Mouse (Mus musculus): ENCODE results near the gene Sgms1. TPM values are rescaled to one million over a fixed set of nuclear protein-coding genes. Genes with fewer than 3 reads are reported as not detected.

Gene Sgms1
- polyA plus RNA-seq, 1 experiment = 10.8 TPM

- Histone ChIP-seq H3K36me3 (replicated peaks; ENCODE audit: low read length) (peaks cover 44% of the 10 kb centered on the region), H3K4me1 (peaks cover 93% of the 10 kb centered on the region), H3K4me3 (replicated peaks) (peak overlapping the region; percentile 76), H3K27me3 (replicated peaks) (no peaks in the 10 kb centered on the region), H3K9me3 (no peaks in the 10 kb centered on the region)
- TF ChIP-seq GATA1 (IDR thresholded peaks at IDR 0.05; ENCODE audit: borderline replicate concordance, low read length) (no peak), FLI1 (IDR thresholded peaks at IDR 0.05; ENCODE audit: low read length) (no peak)
Observed at GRCm38 (mm10) chr19:32240417-32240990, 149.0 kb downstream of the Sgms1 start.

GRCm38 (mm10) chr19:32239925-32240324 lies 149.6 kb downstream of the Sgms1 start:
- Histone ChIP-seq H3K36me3 (replicated peaks; ENCODE audit: low read length) (peaks cover 44% of the 10 kb centered on the region), H3K4me1 (peaks cover 93% of the 10 kb centered on the region), H3K27me3 (replicated peaks) (no peaks in the 10 kb centered on the region), H3K9me3 (no peaks in the 10 kb centered on the region), H3K4me3 (replicated peaks) (peak overlapping the region; percentile 80)
- TF ChIP-seq FLI1 (IDR thresholded peaks at IDR 0.05; ENCODE audit: low read length) (no peak), GATA1 (IDR thresholded peaks at IDR 0.05; ENCODE audit: borderline replicate concordance, low read length) (no peak)

GRCm38 (mm10) chr19:32239459-32239792 lies 150.1 kb downstream of the Sgms1 start:
- Histone ChIP-seq H3K4me3 (replicated peaks) (peak overlapping the region; percentile 93), H3K4me1 (peaks cover 93% of the 10 kb centered on the region), H3K27me3 (replicated peaks) (no peaks in the 10 kb centered on the region), H3K36me3 (replicated peaks; ENCODE audit: low read length) (peaks cover 45% of the 10 kb centered on the region), H3K9me3 (no peaks in the 10 kb centered on the region)
- no peak for TF ChIP-seq FLI1 (IDR thresholded peaks at IDR 0.05; ENCODE audit: low read length)
- no peak for TF ChIP-seq GATA1 (IDR thresholded peaks at IDR 0.05; ENCODE audit: borderline replicate concordance, low read length)

- TF ChIP-seq FLI1 (IDR thresholded peaks at IDR 0.05; ENCODE audit: low read length) (0 out of 2 replicates have a peak, but pooled peaks have one; percentile 40), GATA1 (IDR thresholded peaks at IDR 0.05; ENCODE audit: borderline replicate concordance, low read length) (peak; percentile 73; the same call in 2 of the 3 replicates)
- Histone ChIP-seq H3K4me3 (replicated peaks) (peak overlapping the region; percentile 93), H3K4me1 (peaks cover 93% of the 10 kb centered on the region)
Observed at GRCm38 (mm10) chr19:32238722-32239458, 150.6 kb downstream of the Sgms1 start.

GRCm38 (mm10) chr19:32237685-32238084 lies 151.8 kb downstream of the Sgms1 start:
- no peak for TF ChIP-seq FLI1 (IDR thresholded peaks at IDR 0.05; ENCODE audit: low read length)
- no peak for TF ChIP-seq GATA1 (IDR thresholded peaks at IDR 0.05; ENCODE audit: borderline replicate concordance, low read length)
- Histone ChIP-seq H3K27me3 (replicated peaks) (no peaks in the 10 kb centered on the region), H3K4me1 (peaks cover 94% of the 10 kb centered on the region), H3K9me3 (no peaks in the 10 kb centered on the region), H3K4me3 (replicated peaks) (peak overlapping the region; percentile 93), H3K36me3 (replicated peaks; ENCODE audit: low read length) (peaks cover 42% of the 10 kb centered on the region)

More at GRCm38 (mm10) chr19:32238722-32239458, 150.6 kb downstream of the Sgms1 start:
- no peaks in the 10 kb centered on the region for H3K27me3 ChIP-seq (replicated peaks)
- peaks cover 46% of the 10 kb centered on the region for H3K36me3 ChIP-seq (replicated peaks; ENCODE audit: low read length)
- H3K9me3 ChIP-seq = no peaks in the 10 kb centered on the region

GRCm38 (mm10) chr19:32237173-32237583 lies 152.3 kb downstream of the Sgms1 start:
- TF ChIP-seq GATA1 (IDR thresholded peaks at IDR 0.05; ENCODE audit: borderline replicate concordance, low read length) (no peak), FLI1 (IDR thresholded peaks at IDR 0.05; ENCODE audit: low read length) (no peak)
- Histone ChIP-seq H3K4me3 (replicated peaks) (peak overlapping the region; percentile 93), H3K27me3 (replicated peaks) (no peaks in the 10 kb centered on the region), H3K9me3 (no peaks in the 10 kb centered on the region), H3K4me1 (peaks cover 93% of the 10 kb centered on the region), H3K36me3 (replicated peaks; ENCODE audit: low read length) (peaks cover 42% of the 10 kb centered on the region)

DNA sequence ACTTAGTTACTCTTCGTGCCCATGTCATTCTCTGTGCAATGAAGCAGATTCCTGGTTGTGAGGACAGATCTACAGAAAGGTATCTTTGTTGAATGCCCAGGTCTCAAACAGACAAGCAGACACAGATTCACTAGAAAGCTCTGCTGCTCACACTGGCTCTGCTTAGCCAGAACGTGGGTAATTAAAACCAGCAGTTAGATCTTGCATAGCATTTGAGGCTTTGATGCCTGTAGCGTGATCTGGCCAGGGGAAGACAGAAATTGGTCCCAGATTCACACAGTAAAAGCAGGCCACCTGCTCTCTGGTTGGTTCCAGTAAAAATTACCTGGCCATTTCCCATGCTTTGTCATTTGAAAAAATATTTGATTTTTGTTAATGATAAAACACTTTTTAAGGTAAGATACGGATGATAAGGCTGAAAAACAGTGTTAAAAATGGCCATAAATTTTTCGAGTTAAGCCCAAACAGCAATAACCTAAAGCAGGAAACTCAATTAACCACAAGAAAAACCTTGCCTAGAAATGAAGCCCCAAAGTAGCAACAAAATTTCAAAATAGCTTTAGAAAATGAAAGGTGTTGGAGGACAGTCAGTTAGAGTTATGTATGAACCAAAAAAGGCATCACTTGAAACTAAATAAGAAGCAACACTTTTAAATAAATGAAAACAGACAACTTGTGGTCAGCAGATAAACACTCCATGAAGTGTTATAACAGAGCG lies 154.6 kb downstream of the Sgms1 start:
- Histone ChIP-seq H3K36me3 (replicated peaks; ENCODE audit: low read length) (peaks cover 57% of the 10 kb centered on the region), H3K9me3 (no peaks in the 10 kb centered on the region), H3K4me3 (replicated peaks) (peak overlapping the region; percentile 93), H3K4me1 (peaks cover 92% of the 10 kb centered on the region), H3K27me3 (replicated peaks) (no peaks in the 10 kb centered on the region)
- TF ChIP-seq GATA1 (IDR thresholded peaks at IDR 0.05; ENCODE audit: borderline replicate concordance, low read length) (no peak), FLI1 (IDR thresholded peaks at IDR 0.05; ENCODE audit: low read length) (no peak)

GRCm38 (mm10) chr19:32231292-32231691 lies 158.2 kb downstream of the Sgms1 start:
- H3K4me1 ChIP-seq = peaks cover 86% of the 10 kb centered on the region
- H3K4me3 ChIP-seq (replicated peaks) = no peak overlapping the region
- no peaks in the 10 kb centered on the region for H3K9me3 ChIP-seq
- TF ChIP-seq GATA1 (IDR thresholded peaks at IDR 0.05; ENCODE audit: borderline replicate concordance, low read length) (no peak), FLI1 (IDR thresholded peaks at IDR 0.05; ENCODE audit: low read length) (no peak)
- no peaks in the 10 kb centered on the region for H3K27me3 ChIP-seq (replicated peaks)
- peaks cover 79% of the 10 kb centered on the region for H3K36me3 ChIP-seq (replicated peaks; ENCODE audit: low read length)

- H3K36me3 ChIP-seq (replicated peaks; ENCODE audit: low read length) = peaks cover 80% of the 10 kb centered on the region
- no peak overlapping the region for H3K4me3 ChIP-seq (replicated peaks)
- no peak for TF ChIP-seq GATA1 (IDR thresholded peaks at IDR 0.05; ENCODE audit: borderline replicate concordance, low read length)
- no peak for TF ChIP-seq FLI1 (IDR thresholded peaks at IDR 0.05; ENCODE audit: low read length)
- H3K27me3 ChIP-seq (replicated peaks) = no peaks in the 10 kb centered on the region
- H3K4me1 ChIP-seq = peaks cover 86% of the 10 kb centered on the region
- peaks cover under 1% of the 10 kb centered on the region for H3K9me3 ChIP-seq
Observed at GRCm38 (mm10) chr19:32230798-32231197, 158.7 kb downstream of the Sgms1 start.

DNA sequence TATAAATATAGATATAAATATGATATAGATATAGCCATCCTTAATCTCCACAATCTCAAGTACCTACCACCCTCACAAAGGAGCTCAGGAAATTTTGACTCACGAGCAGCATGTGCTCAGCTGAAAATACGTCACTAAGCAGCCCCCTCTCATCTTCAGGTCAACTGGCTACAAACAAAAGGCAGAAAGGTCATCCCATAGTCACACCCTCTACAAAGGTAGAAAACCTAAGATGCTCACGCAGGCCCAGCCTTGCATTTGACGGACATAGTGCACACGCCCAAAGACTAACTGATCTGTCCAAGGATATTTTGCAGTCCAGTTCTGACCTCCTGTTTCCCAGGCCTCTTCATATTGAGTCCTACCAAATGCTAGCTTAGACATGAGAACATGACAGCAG lies 159.2 kb downstream of the Sgms1 start:
- peaks cover 86% of the 10 kb centered on the region for H3K4me1 ChIP-seq
- H3K36me3 ChIP-seq (replicated peaks; ENCODE audit: low read length) = peaks cover 80% of the 10 kb centered on the region
- no peak for TF ChIP-seq FLI1 (IDR thresholded peaks at IDR 0.05; ENCODE audit: low read length)
- H3K9me3 ChIP-seq = peaks cover 3% of the 10 kb centered on the region
- no peak overlapping the region for H3K4me3 ChIP-seq (replicated peaks)
- H3K27me3 ChIP-seq (replicated peaks) = no peaks in the 10 kb centered on the region
